Mouse (Mus musculus): ENCODE measurements around the gene Mrln.

Gene Mrln

GRCm38 (mm10) chr10:70257029-70257428, 52.6 kb downstream of the Mrln start:
- no peak for DNase-seq

- DNase-seq: no peak
These were observed 56.4 kb downstream of the Mrln start for GRCm38 (mm10) chr10:70260904-70261303.

- no peak for DNase-seq
These were observed 57.6 kb downstream of the Mrln start for GRCm38 (mm10) chr10:70262051-70262450.

- no peak for DNase-seq
These were observed 59.3 kb downstream of the Mrln start for GRCm38 (mm10) chr10:70263681-70264189.

GRCm38 (mm10) chr10:70264337-70265036, 60.0 kb downstream of the Mrln start:
- no peak for DNase-seq

- no peak for DNase-seq
These were observed 62.0 kb downstream of the Mrln start for GRCm38 (mm10) chr10:70266501-70266900.

- DNase-seq: no peak
These were observed 64.3 kb downstream of the Mrln start for GRCm38 (mm10) chr10:70268581-70269446.
